ENCODE assay signal across 26 mouse cellular contexts in the genomic region with DNA sequence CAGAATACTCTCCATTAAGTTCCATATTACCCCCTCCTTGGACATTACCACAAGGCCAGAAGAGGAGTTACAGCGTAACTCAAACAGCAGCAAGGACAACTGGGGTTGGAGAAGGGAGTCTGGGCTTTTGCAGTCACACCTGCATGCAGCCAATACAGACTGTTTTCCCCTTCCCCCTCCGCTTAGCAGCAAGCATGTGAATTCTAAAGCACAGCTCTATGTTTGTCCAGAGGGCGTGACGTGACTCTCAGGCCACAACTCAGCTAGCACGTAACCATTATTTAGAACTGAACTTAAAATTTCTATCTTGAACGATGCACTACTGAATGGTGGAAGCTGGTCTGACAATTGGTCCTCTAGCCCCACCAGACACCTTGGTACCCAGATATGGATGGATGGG. TPM values are rescaled to one million over a fixed set of nuclear protein-coding genes. Genes with fewer than 3 reads are reported as not detected.
DNase-seq lines count a peak whose midpoint lies in the region; ATAC-seq and TF ChIP-seq lines count a peak whose summit lies in the region.
"Had no signal": no experiment of that assay in that cellular context is flagged by ENCODE, and none has a peak within 500 bp of the region (broad histone marks: within the 10 kb centered on the region; RNA-seq: fewer than 3 reads in every experiment).

No protein-coding gene starts in this region.

- no peak for DNase-seq in lung, adult 2 months
- DNase-seq in gastrocnemius, postnatal 14 days = no peak
- no peak for DNase-seq in natural killer cell, adult 2 months (ENCODE audit: low spot score in 2 of 2)
- no peak for DNase-seq in kidney, adult 11 months
- DNase-seq: adrenal gland, adult 2 months; adrenal gland, postnatal 10 days; adrenal gland, postnatal 25 days; cerebellum, adult 11 months; cerebellum, adult 18-20 months; cerebellum, adult 8-10 months; cerebellum, adult 9-11 months; cerebellum, postnatal 14 days; cerebellum, postnatal 36 days; embryo, embryonic 11 days had no signal

- H3K9ac ChIP-seq in lung, embryonic 16.5 days (ENCODE audit: low read length) = no peak overlapping the region
- H3K9ac ChIP-seq in stomach, embryonic 14.5 days (replicated peaks; ENCODE audit: low read depth, low read length) = no peak overlapping the region
- H3K9ac ChIP-seq in stomach, embryonic 16.5 days (ENCODE audit: low read length) = no peak overlapping the region
- H3K9ac ChIP-seq: embryonic facial prominence, embryonic 13.5 days; embryonic facial prominence, embryonic 15.5 days; forebrain, embryonic 12.5 days had no signal

- no peak overlapping the region for H3ac ChIP-seq in myocyte (ENCODE audit: control insufficient read depth, insufficient read length)

- no peak overlapping the region for H3K4me3 ChIP-seq in lung, embryonic 16.5 days (ENCODE audit: low read length)
- H3K4me3 ChIP-seq in lung, adult 2 months (replicated peaks; ENCODE audit: extremely low read depth, low read depth, low read length) = no peak overlapping the region
- no peak overlapping the region for H3K4me3 ChIP-seq in myocyte
- H3K4me3 ChIP-seq in stomach, embryonic 14.5 days (ENCODE audit: low read depth, low read length) = no peak overlapping the region
- H3K4me3 ChIP-seq in stomach, embryonic 16.5 days (replicated peaks; ENCODE audit: low read length) = no peak overlapping the region
- H3K4me3 ChIP-seq: embryonic facial prominence, embryonic 13.5 days; embryonic facial prominence, embryonic 15.5 days; erythroblast, embryonic 14.5 days; forebrain, embryonic 10.5 days; forebrain, embryonic 12.5 days had no signal

- no peaks in the 10 kb centered on the region for H3K9me3 ChIP-seq in lung, embryonic 16.5 days (ENCODE audit: control insufficient read depth, low read length)
- no peaks in the 10 kb centered on the region for H3K9me3 ChIP-seq in stomach, embryonic 14.5 days (ENCODE audit: control insufficient read depth, low read depth, low read length)
- no peaks in the 10 kb centered on the region for H3K9me3 ChIP-seq in stomach, embryonic 16.5 days (replicated peaks; ENCODE audit: control insufficient read depth, low read length)
- H3K9me3 ChIP-seq: embryonic facial prominence, embryonic 13.5 days; embryonic facial prominence, embryonic 15.5 days; forebrain, embryonic 10.5 days; forebrain, embryonic 12.5 days had no signal

- no peak for TF ChIP-seq CTCF in lung, adult 2 months (IDR thresholded peaks at IDR 0.05; ENCODE audit: insufficient read depth, low read length)

- H3K36me3 ChIP-seq in lung, embryonic 16.5 days (ENCODE audit: control insufficient read depth, insufficient read depth, low read length) = no peaks in the 10 kb centered on the region
- H3K36me3 ChIP-seq in myocyte (ENCODE audit: control insufficient read depth, insufficient read depth) = no peaks in the 10 kb centered on the region
- H3K36me3 ChIP-seq in stomach, embryonic 14.5 days (ENCODE audit: control insufficient read depth, insufficient read depth, low read length) = no peaks in the 10 kb centered on the region
- no peaks in the 10 kb centered on the region for H3K36me3 ChIP-seq in stomach, embryonic 16.5 days (ENCODE audit: control insufficient read depth, insufficient read depth, low read length)
- H3K36me3 ChIP-seq: embryonic facial prominence, embryonic 13.5 days; embryonic facial prominence, embryonic 15.5 days; forebrain, embryonic 10.5 days; forebrain, embryonic 12.5 days had no signal

- no peak for TF ChIP-seq POLR2A in lung, adult 2 months (IDR thresholded peaks at IDR 0.05; ENCODE audit: borderline replicate concordance, extremely low read depth, low read depth, low read length)
- TF ChIP-seq POLR2A in myocyte (IDR thresholded peaks at IDR 0.05; ENCODE audit: insufficient read length, low read depth) = no peak

- no peaks in the 10 kb centered on the region for H3K27me3 ChIP-seq in lung, embryonic 16.5 days (ENCODE audit: control insufficient read depth, insufficient read depth, low read depth, low read length)
- no peaks in the 10 kb centered on the region for H3K27me3 ChIP-seq in myocyte (ENCODE audit: control insufficient read depth, insufficient read depth, insufficient read length)
- H3K27me3 ChIP-seq in stomach, embryonic 14.5 days (ENCODE audit: control insufficient read depth, insufficient read depth, low read length) = no peaks in the 10 kb centered on the region
- no peaks in the 10 kb centered on the region for H3K27me3 ChIP-seq in stomach, embryonic 16.5 days (ENCODE audit: control insufficient read depth, insufficient read depth, low read length)
- H3K27me3 ChIP-seq: embryonic facial prominence, embryonic 13.5 days; embryonic facial prominence, embryonic 15.5 days; forebrain, embryonic 12.5 days had no signal

- H3K79me2 ChIP-seq in myocyte (ENCODE audit: control insufficient read depth, insufficient read depth) = no peaks in the 10 kb centered on the region

- H3K4me2 ChIP-seq in lung, embryonic 16.5 days (ENCODE audit: low read depth, low read length) = no peak overlapping the region
- H3K4me2 ChIP-seq in myocyte (ENCODE audit: low read depth) = no peak overlapping the region
- no peak overlapping the region for H3K4me2 ChIP-seq in stomach, embryonic 14.5 days (replicated peaks; ENCODE audit: low read depth, low read length)
- no peak overlapping the region for H3K4me2 ChIP-seq in stomach, embryonic 16.5 days (ENCODE audit: low read depth, low read length)
- H3K4me2 ChIP-seq: embryonic facial prominence, embryonic 13.5 days; embryonic facial prominence, embryonic 15.5 days; forebrain, embryonic 12.5 days had no signal

- no peak overlapping the region for H3K27ac ChIP-seq in lung, embryonic 16.5 days (ENCODE audit: low read length)
- peak overlapping the region; percentile 52; the same call in 1 of the 2 replicates for H3K27ac ChIP-seq in stomach, embryonic 14.5 days (ENCODE audit: low read length)
- peak overlapping the region; percentile 77 for H3K27ac ChIP-seq in stomach, embryonic 16.5 days (ENCODE audit: low read length)
- H3K27ac ChIP-seq: embryonic facial prominence, embryonic 13.5 days; embryonic facial prominence, embryonic 15.5 days; forebrain, embryonic 12.5 days had no signal

- H3K4me1 ChIP-seq in lung, embryonic 16.5 days (replicated peaks; ENCODE audit: control insufficient read depth, insufficient read depth, low read length) = peaks cover 11% of the 10 kb centered on the region
- H3K4me1 ChIP-seq in lung, adult 2 months (ENCODE audit: control insufficient read depth, insufficient read depth, low read length) = no peaks in the 10 kb centered on the region
- H3K4me1 ChIP-seq in stomach, embryonic 14.5 days (ENCODE audit: control insufficient read depth, insufficient read depth, low read length) = peaks cover 4% of the 10 kb centered on the region; the same call in 1 of the 2 replicates
- H3K4me1 ChIP-seq in stomach, embryonic 16.5 days (ENCODE audit: control insufficient read depth, insufficient read depth, low read length) = peaks cover 14% of the 10 kb centered on the region

- 68% methylated on average over 6 of the region's 6 CpGs for WGBS in lung, embryonic 16.5 days
- 82% methylated on average over 6 of the region's 6 CpGs for WGBS in lung, adult 2 months
- WGBS in stomach, embryonic 14.5 days = 73% methylated on average over 6 of the region's 6 CpGs
- WGBS in stomach, embryonic 16.5 days = 66% methylated on average over 6 of the region's 6 CpGs

- peak; percentile 39; the same call in 1 of the 2 replicates for ATAC-seq in lung, embryonic 16.5 days (ENCODE audit: low read depth)
- ATAC-seq in stomach, embryonic 14.5 days (ENCODE audit: insufficient number of reproducible peaks, insufficient read depth, low FRiP score, low read depth) = no peak
- ATAC-seq in stomach, embryonic 16.5 days (ENCODE audit: insufficient read depth, low FRiP score) = peak; percentile 59; the same call in 1 of the 2 replicates
- ATAC-seq: forebrain, embryonic 14.5 days had no signal

- intact Hi-C loops in gastrocnemius, postnatal 14 days (cut with DNase I; ENCODE audit: low total_unique reads) = no loop called here

TF ChIP-seq in myocyte, 11 proteins besides CTCF, POLR2A, EP300 and RAD21:
- TF ChIP-seq POLR2AphosphoS2 (IDR thresholded peaks at IDR 0.05; ENCODE audit: insufficient read length, low read depth) = peak; percentile 11
- TF ChIP-seq TCF3 (IDR thresholded peaks at IDR 0.05; ENCODE audit: insufficient read length, low read depth) = no peak

RNA-seq across cellular contexts. Expression of a gene that starts 54.4 kb away (rescaled TPM):
- 15.5 and 19.0 TPM in 2 replicates for polyA plus RNA-seq in lung, embryonic 16.5 days (2015; fragmentation: Nextera tagmentation; extraction: Ambion mirVana)
- 2.6 and 10.3 TPM in 2 replicates for polyA plus RNA-seq in lung, adult 2 months (2012; rRNA removed)
- polyA plus RNA-seq in myocyte (2012; fragmentation: generic; extraction: Trizol) = 482 TPM
- 0.65 and 0.67 TPM in 2 replicates for polyA plus RNA-seq in stomach, embryonic 14.5 days (2014; fragmentation: Nextera tagmentation; extraction: Ambion mirVana)
- polyA plus RNA-seq in stomach, embryonic 16.5 days (2015; fragmentation: Nextera tagmentation; extraction: Ambion mirVana) = 3.9 and 45.9 TPM in 2 replicates
- 100 to 1,000 TPM; 116 to 133 TPM for total RNA-seq in gastrocnemius, postnatal 14 days (2021)
- total RNA-seq: common myeloid progenitor, adult 5-6 weeks; MEL had no signal
- polyA plus RNA-seq: erythroblast, embryonic 14.5 days; forebrain, embryonic 10.5 days had no signal

Comparison
In these comparisons a context has a peak if more than half of its experiments do, and no peak if none do; other contexts are left out.
1. RNA of a gene that starts 54.4 kb away (polyA plus RNA-seq): 482 TPM in myocyte (single experiment); 3.9 to 45.9 TPM in stomach, embryonic 16.5 days, 15.5 to 19.0 TPM in lung, embryonic 16.5 days, 2.6 to 10.3 TPM in lung, adult 2 months and 0.65 to 0.67 TPM in stomach, embryonic 14.5 days; every median in the first group is over 10 times any median in the second.